Mouse (Mus musculus): ENCODE measurements around the gene Mios. TPM values are rescaled to one million over a fixed set of nuclear protein-coding genes. Genes with fewer than 3 reads are reported as not detected.
A peak's percentile ranks its signal among the peaks of the same experiment; 100 is the strongest.

Mios gene
- total and polyA plus RNA-seq, 3 experiments: 23.7 to 27.7 (median 24.1) TPM

DNA sequence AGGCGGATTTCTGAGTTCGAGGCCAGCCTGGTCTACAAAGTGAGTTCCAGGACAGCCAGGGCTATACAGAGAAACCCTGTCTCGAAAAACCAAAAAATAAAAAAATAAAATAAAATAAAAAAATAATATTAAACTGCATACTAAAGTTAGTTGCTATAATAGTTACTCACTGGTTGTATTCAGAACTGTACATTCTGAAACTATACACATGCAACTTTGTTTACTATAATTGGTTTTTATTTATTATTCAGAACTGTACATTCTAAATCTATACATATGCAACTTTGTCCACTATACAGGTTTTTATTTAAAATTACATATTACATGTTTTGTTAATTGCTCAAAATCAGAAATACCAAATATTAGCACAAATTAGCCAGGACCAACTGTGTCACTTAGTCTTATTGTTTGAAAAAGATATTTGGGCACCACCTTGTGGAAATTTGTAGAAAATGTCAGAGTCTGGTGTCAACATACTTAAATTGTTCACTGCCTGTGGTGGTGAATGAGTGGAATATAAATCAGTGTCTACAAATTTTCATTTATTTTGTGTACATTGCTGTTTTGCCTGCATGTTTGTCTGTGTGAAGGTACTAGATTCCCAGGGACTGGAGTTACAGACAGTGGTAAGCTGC is 20.3 kb upstream of the Mios start:
- H3K79me2 ChIP-seq (replicated peaks; ENCODE audit: control insufficient read depth, extremely low read depth, insufficient read depth, poor library complexity, severe bottlenecking): no peaks in the 10 kb centered on the region
- H3K4me1 ChIP-seq (ENCODE audit: control insufficient read depth in 1 of 2, insufficient read depth in 2 of 2): no peaks in the 10 kb centered on the region
- dilution Hi-C loops (cut with MboI; ENCODE audit: extremely low pct_ligation_motif_present, extremely low pct_unique_long_range_greater_than_20kb, low sequenced_read_pairs) (no loop called here), in situ Hi-C loops (cut with MboI; ENCODE audit: low pct_ligation_motif_present, low pct_unique_long_range_greater_than_20kb, low sequenced_read_pairs) (loop anchor here (25.0 kb wide), 1 partner anchor 126 kb away; no protein-coding TSS in a partner anchor)
- no peak overlapping the region for H3K27ac ChIP-seq (ENCODE audit: insufficient read depth, low read depth)
- no peak overlapping the region for H3K4me3 ChIP-seq (replicated peaks in 1 of 3; ENCODE audit: low read depth in 2 of 3, low read length in 2 of 3, poor library complexity in 1 of 3)
- no peaks in the 10 kb centered on the region for H3K27me3 ChIP-seq (replicated peaks)
- no peaks in the 10 kb centered on the region for H3K9me3 ChIP-seq (replicated peaks; ENCODE audit: low read length)
- H3K4me2 ChIP-seq (ENCODE audit: insufficient read depth, low read depth, poor library complexity, severe bottlenecking): no peak overlapping the region
- no peak overlapping the region for H3K9ac ChIP-seq (ENCODE audit: insufficient read depth, low read depth)
- no peaks in the 10 kb centered on the region for H3K36me3 ChIP-seq (replicated peaks in 1 of 2; ENCODE audit: control insufficient read depth in 1 of 2, insufficient read depth in 1 of 2, low read length in 1 of 2)
- TF ChIP-seq CTCF (conservative IDR thresholded peaks at IDR 0.05 in 1 of 2, IDR thresholded peaks at IDR 0.05 in 1 of 2; ENCODE audit: low read depth in 2 of 2, low read length in 2 of 2) (peak in 1 of 2 experiments; percentile 71; a peak in 2 of 4 replicates), POLR2A (IDR thresholded peaks at IDR 0.05; ENCODE audit: low read depth, low read length) (no peak), SMC3 (IDR thresholded peaks at IDR 0.05; ENCODE audit: low read depth, low read length) (peak; percentile 70), ZC3H11A (IDR thresholded peaks at IDR 0.05; ENCODE audit: low read depth, low read length) (0 out of 2 replicates have a peak, but pooled peaks have one; percentile 10), KAT2A (IDR thresholded peaks at IDR 0.05; ENCODE audit: insufficient replicate concordance, low read length) (no peak), RAD21 (IDR thresholded peaks at IDR 0.05; ENCODE audit: low read depth, low read length) (peak; percentile 75)
- peak; percentile 26 for DNase-seq (ENCODE audit: extremely low read depth)

GRCm38 (mm10) chr6:8189917-8190316 is 19.1 kb upstream of the Mios start:
- H3K79me2 ChIP-seq (replicated peaks; ENCODE audit: control insufficient read depth, extremely low read depth, insufficient read depth, poor library complexity, severe bottlenecking): no peaks in the 10 kb centered on the region
- no peak overlapping the region for H3K27ac ChIP-seq (ENCODE audit: insufficient read depth, low read depth)
- no peak overlapping the region for H3K4me3 ChIP-seq (replicated peaks in 1 of 3; ENCODE audit: low read depth in 2 of 3, low read length in 2 of 3, poor library complexity in 1 of 3)
- H3K27me3 ChIP-seq (replicated peaks): no peaks in the 10 kb centered on the region
- no peak overlapping the region for H3K4me2 ChIP-seq (ENCODE audit: insufficient read depth, low read depth, poor library complexity, severe bottlenecking)
- dilution Hi-C loops (cut with MboI; ENCODE audit: extremely low pct_ligation_motif_present, extremely low pct_unique_long_range_greater_than_20kb, low sequenced_read_pairs) (no loop called here), in situ Hi-C loops (cut with MboI; ENCODE audit: low pct_ligation_motif_present, low pct_unique_long_range_greater_than_20kb, low sequenced_read_pairs) (loop anchor here (25.0 kb wide), 1 partner anchor 128 kb away; no protein-coding TSS in a partner anchor)
- H3K9me3 ChIP-seq (replicated peaks; ENCODE audit: low read length): no peaks in the 10 kb centered on the region
- no peaks in the 10 kb centered on the region for H3K36me3 ChIP-seq (replicated peaks in 1 of 2; ENCODE audit: control insufficient read depth in 1 of 2, insufficient read depth in 1 of 2, low read length in 1 of 2)
- H3K9ac ChIP-seq (ENCODE audit: insufficient read depth, low read depth): no peak overlapping the region
- no peak for DNase-seq (ENCODE audit: extremely low read depth)
- TF ChIP-seq POLR2AphosphoS2 (IDR thresholded peaks at IDR 0.05; ENCODE audit: low read depth, low read length) (no peak), CHD1 (IDR thresholded peaks at IDR 0.05; ENCODE audit: low read depth, low read length) (no peak), MAX (IDR thresholded peaks at IDR 0.05; ENCODE audit: low read length) (no peak), RCOR1 (conservative IDR thresholded peaks at IDR 0.05; ENCODE audit: low read depth, low read length) (no peak), ZNF384 (IDR thresholded peaks at IDR 0.05; ENCODE audit: low read depth, low read length) (no peak), SMC3 (IDR thresholded peaks at IDR 0.05; ENCODE audit: low read depth, low read length) (no peak), ZKSCAN1 (IDR thresholded peaks at IDR 0.05; ENCODE audit: borderline replicate concordance, low read depth, low read length) (no peak), NRF1 (IDR thresholded peaks at IDR 0.05; ENCODE audit: low read depth, low read length) (no peak), BHLHE40 (IDR thresholded peaks at IDR 0.05; ENCODE audit: low read depth, low read length) (no peak), ETS1 (conservative IDR thresholded peaks at IDR 0.05; ENCODE audit: low read depth, low read length) (no peak), USF1 (IDR thresholded peaks at IDR 0.05; ENCODE audit: low read depth, low read length) (no peak), MEF2A (IDR thresholded peaks at IDR 0.05; ENCODE audit: borderline replicate concordance, low read depth, low read length) (no peak), MXI1 (IDR thresholded peaks at IDR 0.05; ENCODE audit: low read depth, low read length) (no peak), POLR2A (IDR thresholded peaks at IDR 0.05; ENCODE audit: low read depth, low read length) (no peak), JUND (conservative IDR thresholded peaks at IDR 0.05; ENCODE audit: low read depth, low read length) (no peak), ZC3H11A (IDR thresholded peaks at IDR 0.05; ENCODE audit: low read depth, low read length) (no peak)
- H3K4me1 ChIP-seq (ENCODE audit: control insufficient read depth in 1 of 2, insufficient read depth in 2 of 2): no peaks in the 10 kb centered on the region
